Mouse (Mus musculus) cortical plate, adult 2 months (tissue): ENCODE measurements around the gene Eml2.

Experiments
- CTCF ChIP-seq: fragments of 200-500 bp; IDR thresholded peaks from 2 replicates; pipeline ENCODE4 v1.5.1; 2011; ENCODE audit warnings: mild to moderate bottlenecking, control low read depth, low read length; ENCODE audit not compliant: insufficient read depth; ENCODE audit errors: extremely low read depth
- POLR2A ChIP-seq: fragments of 200-500 bp; IDR thresholded peaks from 2 replicates; pipeline ENCODE4 v1.6.1; 2011; ENCODE audit warnings: mild to moderate bottlenecking, low read length, control low read depth; ENCODE audit not compliant: insufficient read depth; ENCODE audit errors: extremely low read depth

- TF ChIP-seq CTCF (no peak), POLR2A (no peak)
Observed at GRCm38 (mm10) chr7:19202065-19202850, 26.0 kb downstream of the Eml2 start.
